Mouse (Mus musculus) liver, adult 2 months (tissue): ENCODE results near the gene Hoxa3. TPM values are rescaled to one million over a fixed set of nuclear protein-coding genes. Genes with fewer than 3 reads are reported as not detected.

Source experiments
- DNase-seq: peaks from one replicate; pipeline ENCODE4 v3.0.0-alpha.2; 2011; ENCODE audit warnings: low read depth, low spot score; ENCODE audit errors: extremely low read depth
- H3K27ac ChIP-seq: fragments of 200-500 bp; replicated peaks from 2 replicates; pipeline ENCODE4 v1.5.1; 2012; ENCODE audit warnings: low read depth, mild to moderate bottlenecking, control low read depth, inconsistent platforms, low read length; ENCODE audit not compliant: insufficient read depth
- H3K27me3 ChIP-seq: fragments of 200-500 bp; 2 replicates; pipeline ENCODE4 v1.6.1; 2012; ENCODE audit warnings: mild to moderate bottlenecking, moderate library complexity, low read length, inconsistent platforms; ENCODE audit not compliant: control insufficient read depth, insufficient read depth
- H3K36me3 ChIP-seq: fragments of 200-500 bp; 2 replicates; pipeline ENCODE4 v1.6.1; 2012; ENCODE audit warnings: low read length, inconsistent platforms; ENCODE audit not compliant: control insufficient read depth, insufficient read depth
- H3K4me1 ChIP-seq: fragments of 200-500 bp; 2 replicates; pipeline ENCODE4 v1.6.1; 2011; ENCODE audit warnings: low read length; ENCODE audit not compliant: control insufficient read depth, insufficient read depth
- H3K4me3 ChIP-seq: fragments of 200-500 bp; 2 replicates; pipeline ENCODE4 v1.5.1; 2011; ENCODE audit warnings: low read depth, mild to moderate bottlenecking, control low read depth, low read length, moderate library complexity; ENCODE audit not compliant: insufficient read depth
- H3K79me2 ChIP-seq: fragments of 200-500 bp; 2 replicates; pipeline ENCODE4 v1.6.1; 2012; ENCODE audit warnings: inconsistent platforms, mild to moderate bottlenecking, low read length, moderate library complexity; ENCODE audit not compliant: control insufficient read depth, insufficient read depth
- H3K9ac ChIP-seq: fragments of 200-500 bp; 2 replicates; pipeline ENCODE4 v1.6.1; 2012; ENCODE audit warnings: low read depth, mild to moderate bottlenecking, control low read depth, inconsistent platforms, low read length
- CTCF ChIP-seq: fragments of 200-500 bp; IDR thresholded peaks from 2 replicates; pipeline ENCODE4 v1.5.1; 2011; ENCODE audit warnings: low read depth, low read length, control low read depth
- POLR2A ChIP-seq: fragments of 200-500 bp; IDR thresholded peaks from 2 replicates; pipeline ENCODE4 v1.6.1; 2011; ENCODE audit warnings: low read length, control low read depth; ENCODE audit not compliant: insufficient read depth; ENCODE audit errors: extremely low read depth
- WGBS: fragments of 180-500 bp; shearing (Covaris S2); methylation state at CpG from one replicate; pipeline ENCODE4 v1.1.7; 2018; 5-methylcytosine and 5-hydroxymethylcytosine counted together
- polyA plus RNA-seq: library from polyadenylated mRNA; depleted of rRNA; stranded (reverse); fragments of >200 nt; gene quantifications from 2 replicates; pipeline ENCODE4 v1.2.3, GENCODE M21; 2012
- total RNA-seq: library from RNA; depleted of rRNA; stranded (reverse); fragments of >200 nt; gene quantifications from 2 replicates; pipeline ENCODE4 v1.2.3, GENCODE M21; 2014

Gene Hoxa3
- total and polyA plus RNA-seq, 2 experiments = 0.09 to 0.20 TPM

DNA sequence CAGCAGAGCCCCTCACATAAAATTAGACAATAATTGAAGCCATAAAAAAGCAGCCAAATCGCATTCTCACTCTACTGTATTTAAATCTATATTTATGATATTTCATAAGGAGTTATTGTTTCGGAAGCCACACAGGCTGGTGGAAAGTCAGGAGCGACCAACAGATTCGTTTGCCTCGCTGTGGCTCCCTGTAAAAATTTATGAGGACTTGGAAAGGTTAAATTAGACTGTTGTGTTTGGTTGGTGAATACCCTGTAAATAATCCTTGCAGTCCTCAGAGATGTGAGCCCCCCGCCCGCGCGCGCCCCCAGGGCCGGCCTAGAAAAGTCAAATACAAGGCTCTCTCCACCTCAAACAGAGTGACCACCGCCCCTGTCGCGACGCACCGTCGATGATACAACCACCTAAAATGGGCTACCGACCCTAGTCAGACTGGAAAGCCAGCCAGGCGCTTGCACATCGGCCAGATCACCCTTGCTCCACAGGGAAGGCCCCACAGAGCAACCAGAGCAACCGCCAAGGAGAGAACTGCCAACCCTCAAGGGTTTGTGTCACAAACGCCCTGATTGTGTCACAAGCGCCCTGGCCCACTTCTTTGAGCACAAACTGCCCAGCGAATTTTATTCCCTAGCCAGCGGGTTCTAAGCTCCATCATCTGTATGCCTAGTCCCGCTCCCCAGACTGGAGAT, 13.6 kb upstream of the Hoxa3 start:
- H3K9ac ChIP-seq = no peak overlapping the region
- TF ChIP-seq POLR2A (no peak), CTCF (no peak)
- no peaks in the 10 kb centered on the region for H3K79me2 ChIP-seq
- WGBS = 9% methylated on average over 26 of the region's 26 CpGs
- H3K4me1 ChIP-seq = no peaks in the 10 kb centered on the region
- peaks cover 40% of the 10 kb centered on the region for H3K27me3 ChIP-seq
- DNase-seq = no peak
- no peak overlapping the region for H3K4me3 ChIP-seq
- no peak overlapping the region for H3K27ac ChIP-seq
- H3K36me3 ChIP-seq = no peaks in the 10 kb centered on the region

DNA sequence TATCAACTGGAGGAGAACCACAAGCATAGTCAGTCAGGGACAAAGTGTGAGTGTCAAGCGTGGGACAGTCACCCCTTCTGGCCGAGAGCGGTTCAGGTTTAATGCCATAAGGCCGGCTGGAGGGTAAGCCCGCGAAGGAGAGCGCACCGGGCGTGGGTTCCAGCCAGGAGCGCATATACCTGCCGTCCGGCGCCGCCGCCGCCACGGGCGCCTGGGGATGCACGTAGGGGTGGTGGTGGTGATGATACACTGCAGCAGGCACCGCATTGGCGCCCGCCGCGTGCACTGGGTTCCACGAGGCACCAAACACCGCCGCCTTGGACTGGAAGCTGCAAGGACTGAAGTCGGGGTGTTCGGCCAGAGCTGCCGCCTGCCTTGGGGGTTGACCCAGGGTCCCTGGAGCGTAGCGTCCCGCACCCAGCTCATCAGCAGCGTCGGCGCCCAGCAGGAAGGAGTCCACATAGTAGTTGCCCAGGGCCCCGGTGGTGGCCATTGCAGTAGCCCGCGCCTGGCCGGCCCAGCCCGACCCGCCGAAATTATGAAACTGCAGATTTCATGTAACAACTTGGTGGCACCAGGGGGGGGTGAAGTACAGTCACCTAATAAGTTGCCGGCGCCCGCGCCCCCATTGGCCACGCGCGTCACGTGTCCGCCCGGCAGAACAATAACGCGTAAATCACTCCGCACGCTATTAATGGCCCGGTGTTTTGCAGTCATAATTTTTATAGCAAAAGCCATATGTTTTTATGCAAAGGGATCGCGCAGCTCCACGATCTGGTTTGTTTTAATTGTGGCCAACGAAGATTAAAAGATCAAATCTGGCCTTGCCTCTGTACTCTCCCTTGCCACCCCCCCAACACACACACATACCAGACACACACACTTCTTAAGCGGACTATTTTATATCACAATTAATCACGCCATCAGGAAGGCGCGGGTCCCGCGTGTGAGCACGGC, 12.8 kb upstream of the Hoxa3 start:
- peaks cover 41% of the 10 kb centered on the region for H3K27me3 ChIP-seq
- no peak for DNase-seq
- H3K4me1 ChIP-seq = peaks cover 3% of the 10 kb centered on the region; the same call in 1 of the 2 replicates
- TF ChIP-seq CTCF = no peak
- TF ChIP-seq POLR2A = no peak
- no peaks in the 10 kb centered on the region for H3K79me2 ChIP-seq
- 8% methylated on average over 69 of the region's 69 CpGs for WGBS
- no peak overlapping the region for H3K9ac ChIP-seq
- H3K27ac ChIP-seq = no peak overlapping the region
- H3K36me3 ChIP-seq = no peaks in the 10 kb centered on the region
- no peak overlapping the region for H3K4me3 ChIP-seq

DNA sequence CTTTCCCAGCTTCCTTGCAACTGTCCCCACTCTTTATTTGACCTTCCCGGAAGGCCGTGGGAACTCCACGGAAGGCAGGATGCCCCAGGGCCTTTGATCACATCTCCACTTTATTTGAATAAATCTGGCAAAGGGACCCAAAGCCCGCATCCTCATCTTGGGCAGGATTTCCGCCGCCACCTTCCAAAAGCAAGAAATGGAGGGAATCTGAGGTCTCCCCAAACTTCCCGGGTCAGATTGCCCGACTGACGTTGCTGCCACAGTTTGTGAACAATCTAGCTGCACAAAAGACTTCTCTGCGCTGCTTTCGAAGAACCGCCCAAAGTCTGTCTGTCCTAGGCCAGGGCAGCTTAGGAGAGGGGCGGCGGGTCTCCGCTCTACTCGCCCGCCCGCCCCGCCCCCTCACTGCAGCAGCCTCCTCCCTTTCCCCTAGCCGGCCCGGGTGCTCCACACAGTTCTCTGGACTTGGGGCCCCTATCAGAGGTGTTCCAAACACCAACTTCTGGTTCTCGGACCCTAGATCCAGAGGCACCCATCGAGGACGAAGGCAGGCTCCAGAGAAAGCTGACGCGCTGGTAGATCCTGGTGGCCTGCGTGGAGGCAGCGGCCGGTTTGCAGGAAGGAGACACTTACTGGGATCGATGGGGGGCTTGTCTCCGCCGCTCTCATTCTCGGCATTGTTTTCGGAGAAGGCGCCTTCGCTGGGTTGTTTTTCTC, 11.9 kb upstream of the Hoxa3 start:
- Histone ChIP-seq H3K4me1 (peaks cover 3% of the 10 kb centered on the region; the same call in 1 of the 2 replicates), H3K27ac (no peak overlapping the region), H3K27me3 (peaks cover 37% of the 10 kb centered on the region), H3K79me2 (no peaks in the 10 kb centered on the region), H3K9ac (no peak overlapping the region), H3K4me3 (no peak overlapping the region), H3K36me3 (no peaks in the 10 kb centered on the region)
- DNase-seq = no peak
- TF ChIP-seq CTCF (no peak), POLR2A (no peak)
- WGBS = 5% methylated on average over 36 of the region's 36 CpGs

DNA sequence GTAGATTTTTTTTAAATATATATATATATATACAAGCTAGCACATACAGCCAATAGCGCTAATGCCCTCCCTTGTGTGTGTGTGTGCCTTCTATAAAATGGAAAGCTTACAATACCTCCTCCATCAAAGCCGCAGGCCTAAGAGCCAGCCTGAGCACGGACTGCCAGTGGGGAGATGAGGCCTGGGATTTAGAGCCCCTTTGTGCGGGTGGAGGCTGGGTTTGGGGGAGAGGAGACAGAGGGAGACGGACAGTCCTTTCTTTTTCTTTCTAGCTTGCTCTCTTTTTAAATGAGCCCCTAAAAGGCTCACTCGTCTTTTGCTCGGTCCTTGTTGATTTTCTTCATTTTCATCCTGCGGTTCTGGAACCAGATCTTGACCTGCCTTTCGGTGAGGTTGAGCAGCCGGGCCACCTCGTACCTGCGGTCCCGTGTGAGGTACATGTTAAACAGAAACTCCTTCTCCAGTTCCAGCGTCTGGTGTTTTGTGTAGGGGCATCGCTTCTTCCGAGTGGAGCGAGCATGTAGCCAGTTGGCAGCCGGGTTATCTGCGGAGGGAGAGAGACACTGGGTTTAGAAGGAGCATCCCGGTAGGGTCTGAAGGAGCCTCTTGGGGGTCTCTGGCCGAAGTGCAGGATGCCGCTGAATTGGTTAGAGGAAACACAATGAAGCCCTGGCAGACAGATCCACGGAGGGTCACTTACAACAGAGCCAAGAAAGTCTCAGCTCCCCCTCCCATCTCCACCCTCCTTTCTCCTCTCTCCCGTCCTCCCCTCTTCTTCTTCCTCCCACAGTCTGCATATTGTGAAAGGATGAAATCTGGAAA, 11.0 kb upstream of the Hoxa3 start:
- Histone ChIP-seq H3K4me3 (no peak overlapping the region), H3K79me2 (no peaks in the 10 kb centered on the region), H3K27me3 (peaks cover 32% of the 10 kb centered on the region), H3K4me1 (peaks cover 3% of the 10 kb centered on the region; the same call in 1 of the 2 replicates), H3K9ac (no peak overlapping the region), H3K27ac (no peak overlapping the region), H3K36me3 (no peaks in the 10 kb centered on the region)
- DNase-seq = no peak
- WGBS = 9% methylated on average over 24 of the region's 24 CpGs
- TF ChIP-seq CTCF (no peak), POLR2A (no peak)

GRCm38 (mm10) chr6:52222729-52223128, 9.6 kb upstream of the Hoxa3 start:
- no peak overlapping the region for H3K27ac ChIP-seq
- no peak overlapping the region for H3K4me3 ChIP-seq
- no peaks in the 10 kb centered on the region for H3K79me2 ChIP-seq
- H3K27me3 ChIP-seq = peaks cover 34% of the 10 kb centered on the region
- H3K9ac ChIP-seq = no peak overlapping the region
- 34% methylated on average over 13 of the region's 13 CpGs for WGBS
- no peaks in the 10 kb centered on the region for H3K36me3 ChIP-seq
- H3K4me1 ChIP-seq = peaks cover 3% of the 10 kb centered on the region; the same call in 1 of the 2 replicates
- no peak for TF ChIP-seq POLR2A
- TF ChIP-seq CTCF = no peak
- DNase-seq = no peak
